Mouse (Mus musculus) cortical plate, adult 2 months (tissue): ENCODE results near the gene Il7r. TPM values are rescaled to one million over a fixed set of nuclear protein-coding genes. Genes with fewer than 3 reads are reported as not detected.
"Not testable (repeated sequence)": the region's sequence is repeated elsewhere in the genome, so short reads cannot be mapped to it uniquely, and the experiment has no call there.

Experiments used
- H3K27ac ChIP-seq: fragments of 200-500 bp; 2 replicates; pipeline ENCODE4 v1.5.1; 2012; ENCODE audit warnings: low read length, control low read depth, inconsistent platforms; ENCODE audit not compliant: insufficient read depth
- H3K4me1 ChIP-seq: fragments of 200-500 bp; 2 replicates; pipeline ENCODE4 v1.6.1; 2011; ENCODE audit warnings: low read length; ENCODE audit not compliant: control insufficient read depth, insufficient read depth
- H3K4me3 ChIP-seq: fragments of 200-500 bp; 2 replicates; pipeline ENCODE4 v1.5.1; 2011; ENCODE audit warnings: mild to moderate bottlenecking, low read length, control low read depth; ENCODE audit not compliant: insufficient read depth
- CTCF ChIP-seq: fragments of 200-500 bp; IDR thresholded peaks from 2 replicates; pipeline ENCODE4 v1.5.1; 2011; ENCODE audit warnings: mild to moderate bottlenecking, control low read depth, low read length; ENCODE audit not compliant: insufficient read depth; ENCODE audit errors: extremely low read depth
- POLR2A ChIP-seq: fragments of 200-500 bp; IDR thresholded peaks from 2 replicates; pipeline ENCODE4 v1.6.1; 2011; ENCODE audit warnings: mild to moderate bottlenecking, low read length, control low read depth; ENCODE audit not compliant: insufficient read depth; ENCODE audit errors: extremely low read depth
- polyA plus RNA-seq: library from polyadenylated mRNA; depleted of rRNA; stranded (reverse); fragments of >200 nt; gene quantifications from 2 replicates; pipeline ENCODE4 v1.2.3, GENCODE M21; 2012; rRNA removed

The Il7r gene
- 0.13 and 0.30 TPM in 2 replicates for polyA plus RNA-seq

DNA sequence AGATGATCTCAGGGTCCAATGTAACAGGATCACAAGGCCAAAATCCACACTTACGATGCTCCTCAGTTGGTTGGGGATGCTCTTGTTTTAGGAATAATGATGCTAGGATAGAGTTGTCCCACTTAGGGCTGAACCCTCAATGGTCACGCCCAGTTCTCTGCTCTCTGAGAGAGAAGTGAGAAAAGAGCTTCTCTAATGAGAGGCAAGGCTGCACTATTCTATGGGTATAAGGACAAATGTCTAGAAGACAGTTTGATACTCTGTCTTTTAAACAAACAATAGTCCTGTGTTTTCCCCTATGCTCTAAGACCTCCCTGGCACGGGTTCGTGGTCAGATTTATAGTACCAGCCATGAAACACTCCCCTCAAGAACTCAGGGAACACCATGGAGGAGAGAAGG, at the start of gene Il7r:
Gene Il7r (minus strand): TSS at position 101 of the 400 bp plus-strand sequence.
- H3K4me1 ChIP-seq = no peaks in the 10 kb centered on the region
- H3K4me3 ChIP-seq = no peak within 1 kb of the TSS
- TF ChIP-seq POLR2A (no peak), CTCF (no peak)
- no peak within 1 kb of the TSS for H3K27ac ChIP-seq

DNA sequence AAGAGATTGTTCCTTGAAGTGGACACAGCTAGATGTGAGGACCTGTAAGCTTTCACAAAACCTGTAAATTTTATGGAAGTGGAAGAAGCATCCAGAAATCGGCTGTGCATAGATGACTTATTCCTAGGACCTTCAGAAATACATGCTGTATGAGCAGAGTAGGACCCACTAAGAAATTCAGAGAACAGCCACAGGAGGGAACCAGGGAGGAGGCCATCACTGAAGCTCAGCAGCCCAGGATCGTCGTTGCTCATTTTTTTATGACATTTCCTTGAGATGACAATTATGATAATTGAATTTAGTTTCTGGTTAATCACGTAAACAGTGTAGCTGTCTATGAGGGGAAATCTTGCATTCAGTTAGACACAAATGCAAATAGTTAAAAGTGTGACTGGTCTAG, 47.3 kb upstream of the Il7r start:
- Histone ChIP-seq H3K4me3 (no peak overlapping the region), H3K27ac (no peak overlapping the region), H3K4me1 (no peaks in the 10 kb centered on the region)
- TF ChIP-seq CTCF (no peak), POLR2A (no peak)

DNA sequence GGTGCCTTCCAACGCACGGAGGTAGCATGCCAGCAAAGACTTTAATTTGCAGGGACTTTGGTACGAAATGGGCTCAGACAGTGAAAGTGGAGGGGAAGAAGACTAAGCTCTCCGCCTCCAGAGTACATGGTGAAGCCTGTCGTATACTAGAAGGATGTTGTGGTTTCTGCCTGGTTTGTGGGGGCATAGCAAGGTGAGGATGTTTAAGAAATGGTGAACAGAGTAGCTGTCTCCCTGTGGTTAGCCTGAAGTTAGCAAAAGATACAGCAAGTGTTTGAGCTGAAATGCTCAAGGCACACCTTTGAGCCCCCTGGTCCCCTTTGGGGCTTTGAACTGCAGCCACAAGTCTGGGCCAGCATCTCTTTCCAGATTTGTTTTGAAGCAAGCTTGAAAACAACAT, 44.8 kb upstream of the Il7r start:
- no peak overlapping the region for H3K4me3 ChIP-seq
- H3K4me1 ChIP-seq = no peaks in the 10 kb centered on the region
- no peak overlapping the region for H3K27ac ChIP-seq
- TF ChIP-seq CTCF = no peak
- no peak for TF ChIP-seq POLR2A

DNA sequence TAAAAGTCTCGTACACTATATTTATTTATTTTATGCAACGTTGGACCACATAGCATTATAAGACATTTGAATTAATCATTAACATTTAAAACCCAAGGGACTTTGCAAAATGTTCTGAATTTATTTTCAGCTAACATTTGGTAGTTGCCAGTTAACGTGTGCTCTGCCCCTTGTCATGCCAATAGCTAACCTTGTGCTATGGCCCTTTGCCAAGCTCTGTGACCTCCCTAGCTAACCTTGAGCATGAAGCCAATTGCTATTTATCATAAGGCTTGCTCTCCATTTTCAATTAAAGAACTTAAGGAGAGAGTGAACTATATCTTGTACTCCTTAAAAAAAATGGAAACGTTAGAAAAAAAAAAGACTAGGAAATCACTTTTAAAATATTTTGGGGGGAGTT, 43.4 kb upstream of the Il7r start:
- Histone ChIP-seq H3K27ac (no peak overlapping the region), H3K4me3 (no peak overlapping the region), H3K4me1 (no peaks in the 10 kb centered on the region)
- TF ChIP-seq CTCF = no peak
- TF ChIP-seq POLR2A = no peak

DNA sequence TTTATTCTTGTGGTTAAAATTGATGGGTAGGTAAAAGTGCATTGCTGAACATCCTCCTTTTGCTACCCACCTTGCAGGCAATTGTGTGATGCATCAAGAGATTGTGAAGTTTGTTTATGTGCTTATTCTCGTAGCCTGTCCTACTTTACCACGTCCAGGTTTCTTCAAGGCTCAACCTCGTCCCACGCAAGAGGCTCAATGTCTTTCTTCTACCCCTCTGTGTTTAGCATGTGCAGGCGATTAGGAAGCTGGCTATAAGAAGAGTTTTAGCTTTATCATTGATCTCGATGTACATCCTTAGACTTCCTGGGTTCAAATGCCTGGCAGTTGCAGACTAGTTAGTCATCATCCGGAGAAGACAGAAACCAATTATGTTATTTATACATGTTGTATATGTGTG, 42.7 kb upstream of the Il7r start:
- TF ChIP-seq POLR2A = no peak
- no peak for TF ChIP-seq CTCF
- no peaks in the 10 kb centered on the region for H3K4me1 ChIP-seq
- no peak overlapping the region for H3K4me3 ChIP-seq
- H3K27ac ChIP-seq = no peak overlapping the region

DNA sequence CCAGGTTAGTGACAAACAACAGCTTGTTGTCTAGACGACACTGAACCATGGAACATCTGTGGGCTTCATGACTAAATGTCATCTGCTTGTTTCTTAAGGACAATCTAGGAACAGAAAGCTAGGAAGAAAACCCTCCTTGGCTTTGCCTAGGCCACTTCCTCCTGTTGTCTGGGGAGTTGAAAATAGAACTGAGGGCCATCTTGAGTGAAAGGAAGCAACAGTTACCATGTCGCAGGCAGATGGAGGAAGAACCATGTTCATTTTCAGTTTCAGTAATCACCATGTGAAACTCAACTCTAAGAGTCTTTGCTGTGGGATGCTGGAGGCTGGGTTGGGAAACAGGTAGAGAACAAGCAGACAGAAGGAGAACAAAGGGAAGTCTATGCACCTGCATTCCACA, 41.9 kb upstream of the Il7r start:
- TF ChIP-seq POLR2A = no peak
- TF ChIP-seq CTCF = no peak
- no peak overlapping the region for H3K4me3 ChIP-seq
- no peak overlapping the region for H3K27ac ChIP-seq
- H3K4me1 ChIP-seq = no peaks in the 10 kb centered on the region

DNA sequence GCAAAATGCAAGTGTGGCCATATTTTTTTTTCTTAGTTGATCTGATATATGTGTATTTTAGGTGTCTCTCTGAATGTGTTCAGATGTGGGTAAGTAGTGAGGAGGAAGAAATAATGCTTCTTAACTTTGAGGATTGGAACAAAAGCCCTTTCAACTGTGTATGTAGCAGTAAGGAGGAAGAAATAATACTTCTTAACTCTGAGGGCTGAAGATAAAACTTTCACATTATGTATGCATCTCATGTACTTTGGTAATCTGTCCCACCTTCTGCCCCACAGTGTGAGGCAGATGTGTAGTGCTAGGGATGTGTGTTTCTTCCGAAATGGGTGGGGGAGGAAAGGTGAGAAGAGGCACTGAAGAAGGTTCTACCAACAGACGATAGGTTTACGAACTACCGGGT, 37.3 kb upstream of the Il7r start:
- Histone ChIP-seq H3K4me1 (no peaks in the 10 kb centered on the region), H3K27ac (no peak overlapping the region), H3K4me3 (no peak overlapping the region)
- TF ChIP-seq POLR2A (no peak), CTCF (no peak)

DNA sequence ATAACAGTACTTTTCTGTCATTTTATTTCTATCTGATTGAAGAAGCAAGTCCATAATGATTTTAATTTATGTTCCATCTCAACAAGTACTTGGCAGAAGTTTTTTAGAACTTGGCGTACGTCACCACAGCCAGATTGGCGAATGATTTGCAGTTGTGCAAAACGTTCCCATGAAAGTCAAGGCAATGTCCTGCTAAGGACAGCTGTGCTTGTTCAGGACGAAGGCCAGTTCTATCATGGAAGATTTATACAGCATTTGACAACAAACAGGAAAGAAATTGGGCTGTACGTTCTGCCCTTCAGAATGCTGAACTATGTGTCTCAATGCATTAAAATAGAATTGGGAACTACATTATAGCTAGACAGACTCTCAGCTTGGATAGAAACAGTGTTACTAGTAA, 35.4 kb upstream of the Il7r start:
- TF ChIP-seq POLR2A (no peak), CTCF (no peak)
- no peak overlapping the region for H3K4me3 ChIP-seq
- no peaks in the 10 kb centered on the region for H3K4me1 ChIP-seq
- no peak overlapping the region for H3K27ac ChIP-seq

DNA sequence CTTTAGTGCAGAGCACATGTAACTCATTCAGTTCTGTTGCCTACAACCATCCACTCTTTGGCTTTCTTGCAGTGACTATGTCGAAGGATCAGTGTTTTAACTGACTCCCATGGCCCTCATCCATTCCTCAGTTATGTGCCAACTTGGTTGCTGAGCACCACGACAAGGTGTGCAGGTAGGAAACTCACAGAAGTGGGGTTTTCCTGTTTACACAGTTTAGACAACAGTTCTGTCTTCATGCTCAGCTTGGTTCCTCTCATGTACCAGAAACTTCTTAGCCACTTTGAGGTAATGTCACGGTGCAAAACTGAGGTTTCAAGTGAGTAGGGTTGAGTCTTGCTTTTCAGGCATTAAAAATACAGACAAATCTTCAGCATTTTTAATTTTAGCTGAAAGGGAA, 34.2 kb upstream of the Il7r start:
- no peak overlapping the region for H3K27ac ChIP-seq
- H3K4me1 ChIP-seq = no peaks in the 10 kb centered on the region
- TF ChIP-seq CTCF (no peak), POLR2A (no peak)
- no peak overlapping the region for H3K4me3 ChIP-seq

DNA sequence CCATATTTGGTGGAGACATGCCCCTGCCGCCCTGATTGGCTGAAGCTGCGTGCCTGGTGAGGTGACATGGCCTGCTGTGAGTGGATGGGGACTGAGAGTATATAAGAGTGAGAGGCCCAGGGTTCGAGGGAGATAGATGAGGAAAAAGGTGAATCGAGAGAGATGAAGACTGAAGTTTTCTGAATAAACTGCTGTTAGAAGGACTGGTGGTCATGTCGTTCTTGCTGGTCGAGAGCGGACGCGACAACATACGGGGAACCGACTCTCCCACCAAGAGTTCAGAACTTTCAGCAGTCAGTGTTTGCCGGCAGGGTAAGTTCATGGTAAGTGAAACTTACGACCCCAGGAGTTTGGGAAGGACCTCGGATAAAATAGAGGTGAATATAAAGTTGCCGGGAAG, 27.3 kb upstream of the Il7r start:
- not testable (repeated sequence) for H3K27ac ChIP-seq, H3K4me3 ChIP-seq, H3K4me1 ChIP-seq

DNA sequence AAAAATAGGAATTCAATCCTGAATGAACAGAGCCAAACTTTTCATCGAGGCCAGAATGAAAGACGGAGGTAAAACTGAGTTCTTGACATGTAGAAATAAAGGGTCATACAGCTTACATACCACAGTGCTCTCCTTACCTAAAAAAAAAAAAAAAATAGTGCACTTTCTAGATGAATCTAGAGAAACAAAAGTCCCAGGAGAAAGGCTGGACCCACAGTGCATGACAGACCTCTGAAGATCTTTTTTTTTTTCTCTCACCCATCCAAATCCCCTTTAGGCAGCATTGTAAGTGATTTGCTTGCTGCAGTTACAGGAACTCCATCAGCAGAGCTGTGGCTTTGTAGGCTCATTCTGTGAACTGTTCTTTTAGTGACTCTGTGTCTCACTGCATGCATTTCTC, 19.0 kb upstream of the Il7r start:
- Histone ChIP-seq H3K27ac (no peak overlapping the region), H3K4me1 (no peaks in the 10 kb centered on the region), H3K4me3 (no peak overlapping the region)
- no peak for TF ChIP-seq POLR2A
- no peak for TF ChIP-seq CTCF

DNA sequence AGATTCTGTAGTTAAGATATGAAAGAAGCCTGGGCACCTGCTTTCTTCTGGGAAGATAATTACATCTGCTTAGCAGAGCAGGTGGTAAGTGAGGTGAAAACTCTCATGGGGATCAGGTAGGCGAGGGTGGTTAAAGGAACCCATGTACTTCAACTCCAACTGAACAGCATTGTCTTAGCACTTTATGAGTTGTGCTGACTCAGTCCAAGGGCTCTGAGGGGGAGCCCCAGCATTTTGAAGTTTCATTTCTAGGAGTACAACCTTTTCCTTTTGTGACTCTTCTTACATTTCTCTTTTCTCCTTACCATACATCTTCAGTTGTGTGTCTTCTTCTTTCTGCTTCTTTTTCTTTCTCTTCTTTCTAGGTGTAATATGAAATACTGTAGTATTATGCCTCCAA, 5.2 kb upstream of the Il7r start:
- Histone ChIP-seq H3K4me1 (no peaks in the 10 kb centered on the region), H3K4me3 (no peak overlapping the region), H3K27ac (no peak overlapping the region)
- TF ChIP-seq CTCF (no peak), POLR2A (no peak)
